Mouse (Mus musculus) left cerebral cortex, adult 8-10 months (tissue): ENCODE measurements around the gene Cfap100. TPM values are rescaled to one million over a fixed set of nuclear protein-coding genes. Genes with fewer than 3 reads are reported as not detected.

Experiments used
- DNase-seq, 2 experiments: peaks; one replicate each; pipeline ENCODE4 v3.0.0; 2022; ENCODE audit warnings: low spot score in 2 of 2
- total RNA-seq, 4 experiments: library from RNA; stranded (reverse); gene quantifications; 2 replicates each; pipeline ENCODE4 v1.2.4; 2022

The Cfap100 gene
- 1 to 10 TPM; 4.3 to 5.8 (median 5.1) TPM for total RNA-seq

- peak; percentile 54 to 59 for DNase-seq
These were observed at the start of gene Cfap100 for GRCm38 (mm10) chr6:90428380-90428974. Gene Cfap100 (minus strand): TSS chr6:90428797.

GRCm38 (mm10) chr6:90476941-90477518 is 48.4 kb upstream of the Cfap100 start:
- DNase-seq, result peak in 1 of 2 experiments; percentile 48

GRCm38 (mm10) chr6:90475854-90476212 is 47.2 kb upstream of the Cfap100 start:
- no peak for DNase-seq

- DNase-seq, result no peak
These were observed 46.7 kb upstream of the Cfap100 start for GRCm38 (mm10) chr6:90475176-90475853.

- DNase-seq, result no peak
These were observed 45.8 kb upstream of the Cfap100 start for GRCm38 (mm10) chr6:90474361-90474750.

GRCm38 (mm10) chr6:90473630-90474360 is 45.2 kb upstream of the Cfap100 start:
- no peak for DNase-seq

GRCm38 (mm10) chr6:90472697-90473096 is 44.1 kb upstream of the Cfap100 start:
- DNase-seq, result no peak

GRCm38 (mm10) chr6:90472079-90472478 is 43.5 kb upstream of the Cfap100 start:
- DNase-seq, result no peak

- peak in 1 of 2 experiments; percentile 66 for DNase-seq
These were observed 42.4 kb upstream of the Cfap100 start for GRCm38 (mm10) chr6:90470947-90471541.

- DNase-seq, result no peak
These were observed 41.7 kb upstream of the Cfap100 start for GRCm38 (mm10) chr6:90470255-90470654.

GRCm38 (mm10) chr6:90469041-90469440 is 40.4 kb upstream of the Cfap100 start:
- no peak for DNase-seq

- no peak for DNase-seq
These were observed 39.6 kb upstream of the Cfap100 start for GRCm38 (mm10) chr6:90468216-90468615.

- DNase-seq, result no peak
These were observed 38.3 kb upstream of the Cfap100 start for GRCm38 (mm10) chr6:90466847-90467410.

- no peak for DNase-seq
These were observed 37.5 kb upstream of the Cfap100 start for GRCm38 (mm10) chr6:90466079-90466478.

GRCm38 (mm10) chr6:90465028-90465640 is 36.5 kb upstream of the Cfap100 start:
- no peak for DNase-seq

- DNase-seq, result no peak
These were observed 35.4 kb upstream of the Cfap100 start for GRCm38 (mm10) chr6:90463890-90464421.

- peak; percentile 73 to 92 for DNase-seq
These were observed 34.7 kb upstream of the Cfap100 start for GRCm38 (mm10) chr6:90463228-90463862.

GRCm38 (mm10) chr6:90462841-90463227 is 34.2 kb upstream of the Cfap100 start:
- DNase-seq, result peak in 1 of 2 experiments; percentile 57

- peak; percentile 68 to 86 for DNase-seq
These were observed 33.6 kb upstream of the Cfap100 start, which contains the start of gene Klf15 for GRCm38 (mm10) chr6:90462181-90462706. Gene Klf15 (plus strand): TSS chr6:90462576.

GRCm38 (mm10) chr6:90461771-90462170 is 33.2 kb upstream of the Cfap100 start:
- DNase-seq, result no peak
